Comparison of ENCODE assay signal across 8 mouse cellular contexts in genomic region chr10:105573908-105574694, GRCm38 (mm10). TPM values are rescaled to one million over a fixed set of nuclear protein-coding genes. Genes with fewer than 3 reads are reported as not detected.
DNase-seq lines count a peak whose midpoint lies in the region; ATAC-seq and TF ChIP-seq lines count a peak whose summit lies in the region.

TSS of gene Tmtc2 (minus strand) at chr10:105574451.

- peak within 1 kb of the TSS; percentile 83 for H3K27ac ChIP-seq in hindbrain, embryonic 11.5 days (ENCODE audit: low read depth, low read length)
- peak within 1 kb of the TSS; percentile 88 for H3K27ac ChIP-seq in lung, postnatal 0 days (ENCODE audit: low read length)

- TF ChIP-seq CTCF in Patski (IDR thresholded peaks at IDR 0.05) = no peak
- peak; percentile 54 for TF ChIP-seq CTCF in lung, postnatal 0 days (IDR thresholded peaks at IDR 0.05)

- H3K9ac ChIP-seq in hindbrain, embryonic 11.5 days (ENCODE audit: low read depth, low read length) = peak within 1 kb of the TSS; percentile 86
- peak within 1 kb of the TSS; percentile 44 for H3K9ac ChIP-seq in lung, postnatal 0 days (replicated peaks; ENCODE audit: low read depth)

- no peaks in the 10 kb centered on the region for H3K36me3 ChIP-seq in hindbrain, embryonic 11.5 days (ENCODE audit: control insufficient read depth, insufficient read depth, low read length)
- no peaks in the 10 kb centered on the region for H3K36me3 ChIP-seq in lung, postnatal 0 days (ENCODE audit: insufficient read depth, low read length)

- in situ Hi-C loops in Patski (cut with MboI; ENCODE audit: low pct_unique_long_range_greater_than_20kb) = loop anchor here (10.0 kb wide), 1 partner anchor 141 kb away; no protein-coding TSS in a partner anchor

- peak within 1 kb of the TSS; percentile 56 for H3K4me3 ChIP-seq in hindbrain, embryonic 11.5 days (ENCODE audit: low read depth, low read length)
- H3K4me3 ChIP-seq in lung, postnatal 0 days (ENCODE audit: low read depth, low read length) = peak within 1 kb of the TSS; percentile 75

- no peaks in the 10 kb centered on the region for H3K4me1 ChIP-seq in hindbrain, embryonic 11.5 days (replicated peaks; ENCODE audit: control insufficient read depth, insufficient read depth, low read length)
- 0 out of 2 replicates have a peak, but pooled peaks cover 3% of the 10 kb centered on the region for H3K4me1 ChIP-seq in lung, postnatal 0 days (ENCODE audit: insufficient read depth, low read depth, low read length)

- peak; percentile 83 for ATAC-seq in Patski
- peak; percentile 97 for ATAC-seq in hindbrain, embryonic 11.5 days (ENCODE audit: low FRiP score)
- peak; percentile 93 for ATAC-seq in lung, postnatal 0 days

- peak within 1 kb of the TSS; percentile 59 for H3K4me2 ChIP-seq in hindbrain, embryonic 11.5 days (replicated peaks; ENCODE audit: low read depth, low read length)
- peak within 1 kb of the TSS; percentile 89 for H3K4me2 ChIP-seq in lung, postnatal 0 days (replicated peaks; ENCODE audit: low read depth, low read length)

- POLR2A ChIA-PET in Patski (lab: Charles Lee) = no interaction called here

- H3K9me3 ChIP-seq in hindbrain, embryonic 11.5 days (ENCODE audit: control insufficient read depth, low read length) = no peaks in the 10 kb centered on the region
- H3K9me3 ChIP-seq in lung, postnatal 0 days (ENCODE audit: low read length) = no peaks in the 10 kb centered on the region

- WGBS in hindbrain, embryonic 11.5 days = under 1% methylated on average over 53 of the region's 61 CpGs
- under 1% methylated on average over 36 of the region's 61 CpGs for WGBS in lung, postnatal 0 days

- DNase-seq in Patski (ENCODE audit: low read depth, low spot score) = no peak
- peak; percentile 95 for DNase-seq in cerebellum, adult 9-11 months
- peak; percentile 82 to 87 for DNase-seq in frontal cortex, postnatal 10 days (ENCODE audit: low spot score in 2 of 2)
- peak; percentile 88 for DNase-seq in hindbrain, embryonic 11.5 days (ENCODE audit: low spot score)
- DNase-seq in layer of hippocampus, postnatal 14 days (ENCODE audit: low spot score in 2 of 2) = peak; percentile 88 to 92
- peak; percentile 93 for DNase-seq in lung, postnatal 0 days (ENCODE audit: low spot score)
- DNase-seq in ovary, postnatal 10 days (ENCODE audit: low spot score) = peak; percentile 69
- peak; percentile 58 to 67 for DNase-seq in thymus, postnatal 10 days (ENCODE audit: low spot score in 2 of 2)

- no peaks in the 10 kb centered on the region for H3K27me3 ChIP-seq in Patski
- H3K27me3 ChIP-seq in hindbrain, embryonic 11.5 days (ENCODE audit: control insufficient read depth, insufficient read depth, low read length) = no peaks in the 10 kb centered on the region
- H3K27me3 ChIP-seq in lung, postnatal 0 days (replicated peaks; ENCODE audit: insufficient read depth, low read length) = no peaks in the 10 kb centered on the region

- TF ChIP-seq EP300 in lung, postnatal 0 days (IDR thresholded peaks at IDR 0.05) = no peak

- CTCF ChIA-PET in Patski (lab: Charles Lee) = interaction anchor here (0.8 to 1.5 kb wide), 3 partner anchors 10 to 18 kb away, joined by 3 to 4 read pairs (median 3); no protein-coding TSS in a partner anchor

RNA-seq across cellular contexts. Expression of gene Tmtc2, which starts in this region (rescaled TPM):
- 0.77 TPM for polyA plus RNA-seq in Patski (2021)
- 6.4 and 9.5 TPM in 2 replicates for polyA plus RNA-seq in hindbrain, embryonic 11.5 days (2014; fragmentation: Nextera tagmentation; extraction: Ambion mirVana)
- 10 to 100 TPM; 12.1 to 12.4 TPM for total RNA-seq in layer of hippocampus, postnatal 14 days (2021)
- polyA plus RNA-seq in lung, postnatal 0 days (2015; fragmentation: Nextera tagmentation; extraction: Ambion mirVana) = 7.2 and 10.2 TPM in 2 replicates

Comparison
In these comparisons a context has a peak if more than half of its experiments do, and no peak if none do; other contexts are left out.
1. Peak in ATAC-seq in Patski; RNA of the gene not detected or under 1 TPM.